Mouse (Mus musculus) liver, postnatal 0 days (tissue): ENCODE results near the gene Olfr576. TPM values are rescaled to one million over a fixed set of nuclear protein-coding genes. Genes with fewer than 3 reads are reported as not detected.

Source experiments
- ATAC-seq: fragments of 200-750 bp; cut with Nextera tagmentation; 2 replicates; pipeline ENCODE4 v1.8.0; 2017; ENCODE audit warnings: mild to moderate bottlenecking, moderate library complexity
- DNase-seq: peaks from one replicate; pipeline ENCODE4 v3.0.0-alpha.2; 2016
- H3K27ac ChIP-seq: fragments of 300-500 bp; sonication (generic); 2 replicates; pipeline ENCODE4 v1.5.1; 2014; ENCODE audit warnings: antibody characterized with exemption, moderate library complexity, mild to moderate bottlenecking, low read depth
- H3K27me3 ChIP-seq: fragments of 300-500 bp; sonication (generic); 2 replicates; pipeline ENCODE4 v1.6.1; 2014; ENCODE audit warnings: low read length, control low read depth, mixed read lengths; ENCODE audit not compliant: insufficient read depth
- H3K36me3 ChIP-seq: fragments of 300-500 bp; sonication (generic); replicated peaks from 2 replicates; pipeline ENCODE4 v1.6.1; 2014; ENCODE audit warnings: mild to moderate bottlenecking, control low read depth, low read length, moderate library complexity, mixed read lengths; ENCODE audit not compliant: insufficient read depth
- H3K4me1 ChIP-seq: fragments of 300-500 bp; sonication (generic); 2 replicates; pipeline ENCODE4 v1.6.1; 2014; ENCODE audit warnings: antibody characterized with exemption, mild to moderate bottlenecking, control low read depth; ENCODE audit not compliant: insufficient read depth
- H3K4me2 ChIP-seq: fragments of 300-500 bp; sonication (generic); 2 replicates; pipeline ENCODE4 v1.6.1; 2014; ENCODE audit warnings: low read depth, mild to moderate bottlenecking, low read length, moderate library complexity, mixed read lengths
- H3K4me3 ChIP-seq: fragments of 300-500 bp; sonication (generic); 2 replicates; pipeline ENCODE4 v1.5.1; 2014; ENCODE audit warnings: low read depth, low read length
- H3K9ac ChIP-seq: fragments of 300-500 bp; sonication (generic); replicated peaks from 2 replicates; pipeline ENCODE4 v1.6.1; 2014; ENCODE audit warnings: mild to moderate bottlenecking, moderate library complexity
- H3K9me3 ChIP-seq: fragments of 300-500 bp; sonication (generic); 2 replicates; pipeline ENCODE4 v1.6.1; 2016; ENCODE audit warnings: mild to moderate bottlenecking, control low read depth, low read length, mixed read lengths
- CTCF ChIP-seq: sonication (generic); IDR thresholded peaks from 2 replicates; pipeline ENCODE4 v1.5.1; 2016; ENCODE audit warnings: antibody characterized with exemption, low read depth
- EP300 ChIP-seq: IDR thresholded peaks from 2 replicates; pipeline ENCODE4 v1.6.1; 2016; ENCODE audit warnings: antibody characterized with exemption, low read depth, mild to moderate bottlenecking
- WGBS: fragments of 180-500 bp; shearing (Covaris S2); extraction: QIAGEN DNeasy Blood & Tissue Kit; methylation state at CpG from one replicate; pipeline ENCODE4 v1.1.7; 2014; ENCODE audit not compliant: insufficient replicate concordance; 5-methylcytosine and 5-hydroxymethylcytosine counted together
- polyA plus RNA-seq: library from polyadenylated mRNA; unstranded; fragments of >200 nt; fragmentation: Nextera tagmentation; extraction: Ambion mirVana; gene quantifications from 2 replicates; pipeline ENCODE4 v1.2.1, GENCODE M21; 2015

Gene Olfr576
- polyA plus RNA-seq, 1 experiment from 2014 or later, result not detected

- Histone ChIP-seq H3K27ac (no peak overlapping the region), H3K4me3 (no peak overlapping the region), H3K9ac (no peak overlapping the region), H3K4me1 (no peaks in the 10 kb centered on the region), H3K36me3 (no peaks in the 10 kb centered on the region), H3K9me3 (no peaks in the 10 kb centered on the region), H3K27me3 (no peaks in the 10 kb centered on the region), H3K4me2 (no peak overlapping the region)
- ATAC-seq, result no peak
- no peak for DNase-seq
- TF ChIP-seq CTCF (no peak), EP300 (no peak)
- WGBS, result 30% methylated on average over 1 of the region's 1 CpGs
Measured at GRCm38 (mm10) chr7:102974399-102974798, 11.9 kb downstream of the Olfr576 start.

- DNase-seq (no peak), ATAC-seq (no peak)
- H3K36me3 ChIP-seq, result no peaks in the 10 kb centered on the region
- H3K4me3 ChIP-seq, result no peak within 1 kb of the TSS
- no peak within 1 kb of the TSS for H3K9ac ChIP-seq
- H3K4me1 ChIP-seq, result no peaks in the 10 kb centered on the region
- H3K9me3 ChIP-seq, result no peaks in the 10 kb centered on the region
- TF ChIP-seq CTCF, result no peak
- TF ChIP-seq EP300, result no peak
- H3K4me2 ChIP-seq, result no peak within 1 kb of the TSS
- WGBS, result 71% methylated on average over 2 of the region's 2 CpGs
- H3K27me3 ChIP-seq, result no peaks in the 10 kb centered on the region
- no peak within 1 kb of the TSS for H3K27ac ChIP-seq
Measured at GRCm38 (mm10) chr7:102975843-102976242, 13.4 kb downstream of the Olfr576 start, which contains the start of gene Olfr577. TSS of gene Olfr577 (minus strand) at chr7:102975943.

GRCm38 (mm10) chr7:102989224-102989623 lies 26.8 kb downstream of the Olfr576 start, which contains the start of gene Olfr578:
TSS of gene Olfr578 (minus strand) at chr7:102989324.
- DNase-seq (no peak), ATAC-seq (no peak)
- Histone ChIP-seq H3K4me2 (no peak within 1 kb of the TSS), H3K4me3 (no peak within 1 kb of the TSS), H3K36me3 (no peaks in the 10 kb centered on the region), H3K27me3 (no peaks in the 10 kb centered on the region), H3K27ac (no peak within 1 kb of the TSS), H3K9me3 (no peaks in the 10 kb centered on the region), H3K4me1 (no peaks in the 10 kb centered on the region), H3K9ac (no peak within 1 kb of the TSS)
- TF ChIP-seq CTCF (no peak), EP300 (no peak)
- WGBS, result 63% methylated on average over 3 of the region's 3 CpGs

Other genes with a start within 250 kb of the Olfr576 start
- gene Olfr33, start 243.6 kb upstream of the Olfr576 start, polyA plus RNA-seq, result not detected in 2 replicates
- not detected in 2 replicates for gene Olfr559, start 235.2 kb upstream of the Olfr576 start, polyA plus RNA-seq
- not detected in 2 replicates for gene Olfr560, start 203.3 kb upstream of the Olfr576 start, polyA plus RNA-seq
- gene Olfr78, start 203.2 kb upstream of the Olfr576 start, polyA plus RNA-seq, result 0.04 TPM in 1 of 2 replicates, not detected in the other
- gene Olfr561, start 191.4 kb upstream of the Olfr576 start, polyA plus RNA-seq, result not detected in 2 replicates
- not detected in 2 replicates for gene Olfr564, start 159.2 kb upstream of the Olfr576 start, polyA plus RNA-seq
- gene Olfr566, start 103.9 kb upstream of the Olfr576 start, polyA plus RNA-seq, result not detected in 2 replicates
- gene Olfr568, start 85.5 kb upstream of the Olfr576 start, polyA plus RNA-seq, result not detected in 2 replicates
- gene Olfr569, start 71.8 kb upstream of the Olfr576 start, polyA plus RNA-seq, result not detected in 2 replicates
- not detected in 2 replicates for gene Olfr570, start 68.1 kb upstream of the Olfr576 start, polyA plus RNA-seq
- not detected in 2 replicates for gene Olfr571, start 45.1 kb upstream of the Olfr576 start, polyA plus RNA-seq
- gene Olfr572, start 38.3 kb upstream of the Olfr576 start, polyA plus RNA-seq, result not detected in 2 replicates
- not detected in 2 replicates for gene Olfr573-ps1, start 20.1 kb upstream of the Olfr576 start, polyA plus RNA-seq
- gene Olfr574, start 14.2 kb upstream of the Olfr576 start, polyA plus RNA-seq, result not detected in 2 replicates
- not detected in 2 replicates for gene Olfr575, start 3.9 kb upstream of the Olfr576 start, polyA plus RNA-seq
- not detected in 2 replicates for gene Olfr577, start 13.3 kb downstream of the Olfr576 start, polyA plus RNA-seq
- not detected in 2 replicates for gene Olfr578, start 26.7 kb downstream of the Olfr576 start, polyA plus RNA-seq
- gene Olfr582, start 75.4 kb downstream of the Olfr576 start, polyA plus RNA-seq, result not detected in 2 replicates
- not detected in 2 replicates for gene Olfr583, start 88.6 kb downstream of the Olfr576 start, polyA plus RNA-seq
- gene Olfr584, start 119.2 kb downstream of the Olfr576 start, polyA plus RNA-seq, result not detected in 2 replicates
- gene Olfr585, start 135.1 kb downstream of the Olfr576 start, polyA plus RNA-seq, result not detected in 2 replicates
- gene Olfr586, start 163.0 kb downstream of the Olfr576 start, polyA plus RNA-seq, result not detected in 2 replicates
- gene Olfr588-ps1, start 178.2 kb downstream of the Olfr576 start, polyA plus RNA-seq, result not detected in 2 replicates
- gene Olfr589, start 193.7 kb downstream of the Olfr576 start, polyA plus RNA-seq, result not detected in 2 replicates
- gene Olfr591, start 215.7 kb downstream of the Olfr576 start, polyA plus RNA-seq, result not detected in 2 replicates
- gene Olfr592, start 222.1 kb downstream of the Olfr576 start, polyA plus RNA-seq, result not detected in 2 replicates
- not detected in 2 replicates for gene Olfr593, start 249.2 kb downstream of the Olfr576 start, polyA plus RNA-seq